In genomic region chr11:51518585-51518984, GRCm38 (mm10) we compare ENCODE assay signal across 26 mouse cellular contexts.
DNase-seq lines count a peak whose midpoint lies in the region; ATAC-seq lines count a peak whose summit lies in the region.
"Had no signal": no experiment of that assay in that cellular context is flagged by ENCODE, and none has a peak within 500 bp of the region (broad histone marks: within the 10 kb centered on the region; RNA-seq: fewer than 3 reads in every experiment).

No protein-coding gene starts in this region.

- DNase-seq in embryonic facial prominence, embryonic 10.5 days (ENCODE audit: low spot score) = no peak
- peak; percentile 46 to 51 for DNase-seq in right cerebral cortex, postnatal 10 days (ENCODE audit: low spot score in 2 of 2)
- DNase-seq in right cerebral cortex, postnatal 25 days = no peak
- no peak for DNase-seq in limb, embryonic 10.5 days (ENCODE audit: low spot score)
- DNase-seq in gastrocnemius, postnatal 25 days = no peak
- DNase-seq: adrenal gland, adult 8-10 months; adrenal gland, postnatal 14 days; adrenal gland, postnatal 36 days; cerebellum, adult 11 months; cerebellum, adult 18-20 months; cerebellum, adult 8-10 months; cerebellum, adult 9-11 months; cerebellum, postnatal 14 days; cerebellum, postnatal 36 days; embryo, embryonic 11 days had no signal

- H3K9me3 ChIP-seq in embryonic facial prominence, embryonic 13.5 days = no peaks in the 10 kb centered on the region
- H3K9me3 ChIP-seq in embryonic facial prominence, embryonic 10.5 days = peaks cover 4% of the 10 kb centered on the region; the same call in 1 of the 2 replicates
- no peaks in the 10 kb centered on the region for H3K9me3 ChIP-seq in limb, embryonic 10.5 days (replicated peaks)
- H3K9me3 ChIP-seq: embryonic facial prominence, embryonic 12.5 days; forebrain, embryonic 10.5 days had no signal

- no peaks in the 10 kb centered on the region for H3K27me3 ChIP-seq in embryonic facial prominence, embryonic 13.5 days
- H3K27me3 ChIP-seq in embryonic facial prominence, embryonic 10.5 days (replicated peaks; ENCODE audit: low read depth, poor library complexity, severe bottlenecking) = no peaks in the 10 kb centered on the region
- no peaks in the 10 kb centered on the region for H3K27me3 ChIP-seq in limb, embryonic 10.5 days (ENCODE audit: low read depth, poor library complexity, severe bottlenecking)
- H3K27me3 ChIP-seq: embryonic facial prominence, embryonic 12.5 days; forebrain, embryonic 12.5 days; Patski had no signal

- H3K4me1 ChIP-seq in embryonic facial prominence, embryonic 13.5 days = peaks cover 27% of the 10 kb centered on the region
- H3K4me1 ChIP-seq in embryonic facial prominence, embryonic 10.5 days = peaks cover 29% of the 10 kb centered on the region
- peaks cover 28% of the 10 kb centered on the region for H3K4me1 ChIP-seq in limb, embryonic 10.5 days
- H3K4me1 ChIP-seq: forebrain, embryonic 12.5 days had no signal

- H3K27ac ChIP-seq in embryonic facial prominence, embryonic 13.5 days = no peak overlapping the region; the same call in 1 of the 2 replicates
- no peak overlapping the region for H3K27ac ChIP-seq in embryonic facial prominence, embryonic 10.5 days (replicated peaks)
- peak overlapping the region; percentile 1; the same call in 1 of the 2 replicates for H3K27ac ChIP-seq in limb, embryonic 10.5 days
- H3K27ac ChIP-seq: embryonic facial prominence, embryonic 12.5 days; forebrain, embryonic 10.5 days; forebrain, embryonic 12.5 days had no signal

- H3K4me3 ChIP-seq in embryonic facial prominence, embryonic 13.5 days = no peak overlapping the region
- H3K4me3 ChIP-seq in embryonic facial prominence, embryonic 10.5 days = no peak overlapping the region
- H3K4me3 ChIP-seq in limb, embryonic 10.5 days = no peak overlapping the region
- H3K4me3 ChIP-seq: embryonic facial prominence, embryonic 12.5 days; erythroblast, embryonic 14.5 days; forebrain, embryonic 10.5 days; forebrain, embryonic 12.5 days had no signal

- 0 out of 2 replicates have a peak overlapping the region, but pooled peaks have one; percentile 16 for H3K9ac ChIP-seq in embryonic facial prominence, embryonic 13.5 days
- H3K9ac ChIP-seq: embryonic facial prominence, embryonic 12.5 days; forebrain, embryonic 12.5 days had no signal

- H3K4me2 ChIP-seq in embryonic facial prominence, embryonic 13.5 days = no peak overlapping the region
- H3K4me2 ChIP-seq: embryonic facial prominence, embryonic 12.5 days; forebrain, embryonic 12.5 days had no signal

- WGBS in embryonic facial prominence, embryonic 13.5 days = 40% methylated on average over 6 of the region's 6 CpGs
- 89% methylated on average over 6 of the region's 6 CpGs for WGBS in embryonic facial prominence, embryonic 10.5 days
- 97% methylated on average over 6 of the region's 6 CpGs for WGBS in limb, embryonic 10.5 days

- no peaks in the 10 kb centered on the region for H3K36me3 ChIP-seq in embryonic facial prominence, embryonic 13.5 days
- H3K36me3 ChIP-seq in embryonic facial prominence, embryonic 10.5 days (replicated peaks) = peaks cover 20% of the 10 kb centered on the region
- peaks cover 22% of the 10 kb centered on the region for H3K36me3 ChIP-seq in limb, embryonic 10.5 days
- H3K36me3 ChIP-seq: embryonic facial prominence, embryonic 12.5 days; forebrain, embryonic 10.5 days; forebrain, embryonic 12.5 days; G1E had no signal

- no peak for ATAC-seq in embryonic facial prominence, embryonic 13.5 days (ENCODE audit: insufficient number of reproducible peaks, insufficient read depth, low FRiP score, low TSS enrichment, low read depth)
- ATAC-seq: activated CD4-positive, CD25-positive, alpha-beta regulatory T cell, adult 4 months; CD4-positive, CD25-positive, alpha-beta regulatory T cell, adult 4 months; forebrain, embryonic 14.5 days; forebrain, embryonic 16.5 days; Patski had no signal

Comparison
In these comparisons a context has a peak if more than half of its experiments do, and no peak if none do; other contexts are left out.
1. DNase-seq: peak in right cerebral cortex, postnatal 10 days (2 of 2); none in embryonic facial prominence, embryonic 10.5 days (single experiment), right cerebral cortex, postnatal 25 days (single experiment), limb, embryonic 10.5 days (single experiment) and gastrocnemius, postnatal 25 days (single experiment).